Mouse (Mus musculus) CH12.LX (cell line): ENCODE results near the gene Tpk1.

Source experiments
- CHD1 ChIP-seq: IDR thresholded peaks from 2 replicates; pipeline ENCODE4 v1.6.1; 2012; ENCODE audit warnings: low read depth, low read length, improper control_type of control experiment, inconsistent platforms
- CTCF ChIP-seq, 2 experiments: IDR thresholded peaks in 1 of 2; conservative IDR thresholded peaks in 1 of 2; 2 replicates each; pipeline ENCODE4 v1.5.1; 2011 to 2012; ENCODE audit warnings: low read depth in 2 of 2, low read length in 2 of 2, improper control_type of control experiment in 1 of 2, inconsistent platforms in 1 of 2, mild to moderate bottlenecking in 1 of 2, moderate library complexity in 1 of 2
- E2F4 ChIP-seq: IDR thresholded peaks from 2 replicates; pipeline ENCODE4 v1.6.1; 2011; ENCODE audit warnings: low read depth, low read length, improper control_type of control experiment; ENCODE audit not compliant: insufficient replicate concordance
- JUND ChIP-seq: conservative IDR thresholded peaks from 2 replicates; pipeline ENCODE4 v1.6.1; 2011; ENCODE audit warnings: low read depth, low read length, improper control_type of control experiment
- MAFK ChIP-seq: IDR thresholded peaks from 2 replicates; pipeline ENCODE4 v1.6.1; 2011; ENCODE audit warnings: low read length, improper control_type of control experiment; ENCODE audit not compliant: insufficient replicate concordance
- MAZ ChIP-seq: IDR thresholded peaks from 2 replicates; pipeline ENCODE4 v1.6.1; 2012; ENCODE audit warnings: low read depth, mild to moderate bottlenecking, inconsistent platforms, low read length, improper control_type of control experiment, moderate library complexity
- MXI1 ChIP-seq: IDR thresholded peaks from 2 replicates; pipeline ENCODE4 v1.6.1; 2011; ENCODE audit warnings: mild to moderate bottlenecking, low read depth, low read length, improper control_type of control experiment
- POLR2A ChIP-seq: IDR thresholded peaks from 2 replicates; pipeline ENCODE4 v1.6.1; 2011; ENCODE audit warnings: low read depth, mild to moderate bottlenecking, improper control_type of control experiment, low read length
- TBP ChIP-seq: conservative IDR thresholded peaks from 2 replicates; pipeline ENCODE4 v1.6.1; 2011; ENCODE audit warnings: low read depth, low read length, improper control_type of control experiment
- ZC3H11A ChIP-seq: IDR thresholded peaks from 2 replicates; pipeline ENCODE4 v1.6.1; 2012; ENCODE audit warnings: low read depth, mild to moderate bottlenecking, inconsistent platforms, low read length, improper control_type of control experiment
- ZNF384 ChIP-seq: IDR thresholded peaks from 2 replicates; pipeline ENCODE4 v1.6.1; 2012; ENCODE audit warnings: low read depth, low read length, improper control_type of control experiment, inconsistent platforms

DNA sequence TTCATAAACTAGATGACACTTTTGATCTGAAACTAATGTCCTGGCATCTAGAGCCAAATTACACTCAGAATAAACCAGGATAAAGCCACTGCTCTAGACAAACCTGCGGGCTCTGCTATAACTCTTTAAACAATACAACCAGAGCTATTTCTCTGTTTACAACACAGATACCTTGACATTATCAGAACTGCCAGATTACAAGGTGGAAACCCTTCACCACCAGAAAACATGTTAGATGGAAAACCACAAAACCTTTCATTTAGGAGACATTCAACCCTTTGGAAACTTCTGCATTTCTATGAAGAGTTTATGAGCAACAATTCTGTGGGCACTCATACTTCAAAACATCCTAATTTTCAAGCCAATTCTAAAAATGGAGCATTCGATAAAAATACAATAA, 20.4 kb downstream of the Tpk1 start:
- TF ChIP-seq POLR2A (no peak), JUND (no peak), E2F4 (no peak), MAFK (no peak), CHD1 (no peak), ZC3H11A (no peak), CTCF (conservative IDR thresholded peaks at IDR 0.05 in 1 of 2, IDR thresholded peaks at IDR 0.05 in 1 of 2; ENCODE audit: low read depth in 2 of 2, low read length in 2 of 2) (no peak), ZNF384 (no peak), MAZ (no peak), MXI1 (no peak), TBP (no peak)
